Mouse (Mus musculus) layer of hippocampus, postnatal 25 days (tissue): ENCODE measurements around the gene Spock2. TPM values are rescaled to one million over a fixed set of nuclear protein-coding genes. Genes with fewer than 3 reads are reported as not detected.
A peak's percentile ranks its signal among the peaks of the same experiment; 100 is the strongest.
"Not testable (repeated sequence)": the region's sequence is repeated elsewhere in the genome, so short reads cannot be mapped to it uniquely, and the experiment has no call there.

Experiments used
- DNase-seq, 2 experiments: peaks; one replicate each; pipeline ENCODE4 v3.0.0; 2022; ENCODE audit warnings: mixed read lengths in 2 of 2, low spot score in 1 of 2; ENCODE audit errors: extremely low spot score in 1 of 2
- total RNA-seq, 2 experiments: library from RNA; stranded (reverse); gene quantifications; 2 replicates each; pipeline ENCODE4 v1.2.3; 2021

Gene Spock2
- total RNA-seq, 2 experiments from 2014 or later = 509 to 518 TPM

DNA sequence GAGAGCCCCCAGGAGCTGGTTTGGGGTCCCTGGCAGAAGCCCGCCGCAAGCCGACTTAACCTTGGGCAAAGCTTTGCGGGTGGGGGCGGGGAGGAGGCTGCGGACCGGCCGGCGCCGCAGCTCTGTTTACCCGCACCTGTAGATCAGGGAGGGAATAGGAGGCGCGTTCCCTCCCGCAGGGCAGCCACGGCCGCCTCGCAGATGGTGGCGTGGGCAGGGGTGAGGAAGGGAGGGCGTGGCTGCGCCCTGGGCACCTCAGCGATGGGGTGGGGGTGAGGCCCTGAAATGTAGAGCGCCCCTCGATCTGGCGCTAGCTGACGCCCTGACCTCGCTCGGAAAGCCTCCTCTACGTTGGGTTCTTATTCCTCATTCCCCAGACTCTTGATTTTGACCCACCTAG, 1.4 kb downstream of the Spock2 start:
- no peak for DNase-seq

DNA sequence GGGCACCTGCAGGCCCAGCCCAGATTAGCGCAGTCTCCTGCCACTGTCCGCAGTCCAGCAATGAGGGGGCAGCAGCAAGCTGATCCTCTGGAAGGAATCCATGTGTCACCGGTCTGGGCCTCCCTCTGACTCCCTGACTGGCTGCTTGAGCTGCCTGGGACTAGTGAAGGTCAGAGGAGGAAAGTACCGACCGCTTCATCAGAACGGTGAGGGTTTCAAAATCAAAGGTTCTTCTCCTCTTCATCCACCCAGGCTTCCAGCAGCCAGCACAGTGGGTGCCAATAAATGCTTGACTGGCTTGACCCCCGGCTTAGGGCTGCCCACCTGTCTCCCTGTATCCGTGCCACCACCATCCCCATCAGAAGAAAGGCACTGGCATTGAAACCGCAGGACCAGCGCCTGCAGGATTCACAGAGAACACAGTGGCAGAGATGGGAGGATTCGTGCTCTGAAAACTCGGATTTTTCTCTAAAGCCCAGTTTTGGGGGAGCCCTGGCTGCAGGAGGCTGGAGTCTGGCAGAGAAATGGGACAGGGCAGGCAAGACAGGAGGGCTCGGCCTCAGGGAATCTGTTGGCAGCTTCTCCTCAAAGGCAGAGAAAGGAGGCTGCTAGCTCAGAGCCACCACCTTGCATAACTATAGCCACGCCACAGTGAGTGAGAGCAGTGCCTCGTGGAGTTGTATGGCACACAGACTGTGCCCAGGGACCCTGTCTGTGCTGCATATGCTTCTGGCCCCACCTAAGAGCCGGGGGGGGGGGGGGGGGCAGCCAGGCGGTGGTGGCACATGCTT, 2.5 kb downstream of the Spock2 start:
- DNase-seq = no peak

DNA sequence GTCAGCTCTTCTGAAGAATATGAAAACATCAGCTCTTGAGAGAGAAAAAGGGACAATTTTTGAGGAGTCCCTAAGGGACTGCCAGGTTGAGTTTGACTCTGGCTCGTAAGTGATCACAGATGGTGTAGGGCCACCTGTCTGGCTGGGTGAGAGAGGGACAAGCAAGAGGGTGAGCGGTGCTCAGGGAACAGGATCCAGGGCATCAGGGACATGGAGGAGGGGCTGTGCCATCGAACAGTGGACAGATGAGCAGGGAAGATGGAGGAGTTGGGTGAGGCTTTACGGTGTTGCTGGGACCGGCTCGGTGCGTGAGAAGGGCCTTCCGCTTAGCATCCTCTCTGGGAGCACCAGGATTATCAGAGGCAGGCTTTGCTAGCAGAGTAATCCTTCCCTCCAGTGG, 3.3 kb downstream of the Spock2 start:
- DNase-seq = no peak

DNA sequence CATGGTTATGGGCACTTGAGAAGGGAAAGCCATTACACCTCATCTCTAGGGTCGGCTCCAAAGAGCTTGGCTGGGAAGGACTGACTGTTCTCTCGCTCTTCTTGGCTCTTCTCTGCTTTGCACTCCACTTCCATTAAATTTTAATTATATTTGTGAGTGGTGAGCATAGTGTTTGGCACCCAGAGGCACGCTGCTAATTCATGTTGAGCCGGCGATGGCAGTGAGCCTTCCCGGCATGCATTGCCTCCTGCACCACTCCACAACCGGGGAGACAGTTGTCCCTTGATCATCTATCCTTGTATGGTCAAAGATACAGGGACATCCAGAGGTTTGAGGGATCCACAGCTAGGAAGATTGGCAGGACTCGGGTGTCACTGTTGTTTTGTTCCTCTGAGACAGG, 4.0 kb downstream of the Spock2 start:
- DNase-seq = no peak

DNA sequence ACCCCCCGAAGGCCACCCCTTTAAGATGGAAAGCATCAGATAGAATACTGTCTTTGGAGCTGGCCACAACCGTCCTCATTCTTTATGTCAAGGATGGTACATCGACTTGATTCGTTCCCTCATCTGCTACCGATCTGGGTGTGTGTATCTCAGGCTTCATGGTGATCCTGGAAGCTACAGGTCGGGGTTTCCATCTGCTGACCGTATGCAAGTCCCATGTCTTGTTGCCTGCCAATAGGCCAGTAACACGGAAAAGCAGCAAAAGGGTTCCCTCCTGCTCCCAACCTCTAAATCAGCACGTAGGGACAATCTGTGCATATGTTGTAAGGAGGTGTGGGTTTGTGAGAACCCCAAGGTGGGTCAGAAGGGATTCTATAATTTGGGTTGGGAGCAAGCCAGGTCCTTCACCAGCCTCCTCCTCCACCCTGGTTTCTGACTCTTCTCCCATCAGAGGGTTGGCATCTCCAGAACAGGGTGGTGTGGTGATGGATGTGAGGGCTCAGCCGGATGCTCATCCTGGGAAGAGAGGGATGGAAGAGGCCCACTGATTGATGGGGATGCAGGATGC, 5.0 kb downstream of the Spock2 start:
- DNase-seq = no peak

DNA sequence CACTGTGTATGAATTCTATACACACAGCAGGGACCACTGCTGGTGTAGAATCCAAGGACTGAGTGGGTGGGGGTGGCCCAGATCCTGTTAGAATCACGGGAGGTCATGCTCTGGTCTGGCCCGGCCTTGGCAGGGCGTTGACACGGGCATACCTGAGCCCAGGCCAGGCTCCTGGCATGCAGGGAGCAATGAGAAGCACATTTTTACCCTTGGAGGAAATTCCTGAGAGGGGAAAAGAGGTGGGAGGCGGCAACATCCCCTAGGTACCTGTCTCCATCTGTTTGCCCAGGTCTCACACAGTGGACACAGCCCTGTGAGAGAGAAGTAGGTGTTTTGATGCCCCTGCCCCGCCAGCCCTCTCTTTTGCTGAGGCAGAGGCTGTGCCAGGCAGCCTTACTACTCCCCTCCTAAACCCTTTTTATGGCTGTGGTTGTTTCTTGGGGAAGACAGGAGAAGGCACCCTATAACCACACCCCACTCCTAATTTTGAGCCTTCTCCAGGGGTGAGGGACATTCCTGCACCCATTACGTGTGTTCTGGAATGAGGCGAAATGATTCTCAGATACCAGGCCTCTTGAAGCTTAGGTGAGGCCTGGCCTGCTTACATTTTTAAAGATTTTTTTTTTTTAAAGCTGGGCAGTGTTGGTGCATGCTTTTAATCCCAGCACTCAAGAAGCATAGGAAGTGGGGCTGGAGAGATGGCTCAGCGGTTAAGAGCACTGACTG, 8.1 kb downstream of the Spock2 start:
- DNase-seq = no peak

DNA sequence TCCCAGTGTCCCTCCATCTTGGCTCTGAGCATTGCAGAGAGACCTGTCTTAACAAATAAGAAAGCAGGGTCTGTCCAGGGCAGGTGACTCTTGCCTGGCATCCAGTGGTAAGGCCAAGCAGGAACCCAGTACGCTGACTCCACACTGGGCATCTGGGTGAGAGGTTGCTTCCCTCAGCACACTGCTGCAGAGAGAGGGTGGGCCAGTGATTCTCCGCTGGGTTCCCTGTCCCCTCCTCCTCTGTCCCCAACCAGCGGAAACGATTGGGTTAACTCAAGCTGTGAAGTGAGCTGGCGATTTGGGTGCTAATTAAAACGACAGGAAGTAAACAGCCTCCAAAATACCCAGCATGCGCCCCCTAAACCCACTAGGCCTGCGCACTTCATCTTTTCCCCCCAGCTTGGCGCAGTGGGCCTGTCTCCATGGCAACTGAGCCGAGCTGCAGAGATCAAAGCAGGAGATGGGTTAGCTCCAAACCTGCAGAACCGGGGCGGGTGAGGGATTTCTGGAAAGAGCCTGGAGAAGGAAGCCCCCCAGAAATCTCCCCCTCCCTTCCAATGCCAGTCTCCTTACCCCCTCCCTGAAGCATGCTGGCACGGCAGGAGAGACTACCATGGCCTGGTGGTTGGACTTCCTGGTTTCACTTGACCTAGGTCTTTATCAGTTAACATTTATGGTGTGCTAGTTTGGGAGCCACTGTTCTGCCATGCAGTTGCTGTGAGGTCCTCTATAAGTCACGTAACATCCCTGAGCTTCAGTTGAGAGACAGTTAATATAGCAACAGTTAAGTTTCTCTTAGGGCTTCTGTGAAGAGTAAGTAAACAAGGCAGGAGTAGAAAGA, 9.5 kb downstream of the Spock2 start:
- DNase-seq = peak; percentile 64 to 72

DNA sequence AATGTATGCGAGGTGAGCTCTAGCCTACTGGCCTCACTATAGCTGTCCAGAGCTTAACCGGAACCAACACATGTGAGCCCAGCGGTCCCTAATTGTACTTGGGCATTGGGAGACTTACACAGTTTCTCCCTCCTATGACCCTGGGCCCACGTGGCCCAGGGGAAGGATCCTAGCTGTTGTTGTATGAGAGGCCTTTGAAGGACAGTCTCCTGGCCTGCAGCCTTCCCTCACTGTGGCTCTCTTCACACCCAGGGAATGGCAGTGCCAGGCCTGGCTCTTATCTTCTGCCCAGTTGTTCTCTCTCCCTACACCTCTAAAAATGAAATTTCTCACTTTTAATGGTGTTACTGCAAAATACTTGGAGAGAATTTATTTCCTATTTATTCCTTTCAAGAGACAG, 11.0 kb downstream of the Spock2 start:
- DNase-seq = no peak

DNA sequence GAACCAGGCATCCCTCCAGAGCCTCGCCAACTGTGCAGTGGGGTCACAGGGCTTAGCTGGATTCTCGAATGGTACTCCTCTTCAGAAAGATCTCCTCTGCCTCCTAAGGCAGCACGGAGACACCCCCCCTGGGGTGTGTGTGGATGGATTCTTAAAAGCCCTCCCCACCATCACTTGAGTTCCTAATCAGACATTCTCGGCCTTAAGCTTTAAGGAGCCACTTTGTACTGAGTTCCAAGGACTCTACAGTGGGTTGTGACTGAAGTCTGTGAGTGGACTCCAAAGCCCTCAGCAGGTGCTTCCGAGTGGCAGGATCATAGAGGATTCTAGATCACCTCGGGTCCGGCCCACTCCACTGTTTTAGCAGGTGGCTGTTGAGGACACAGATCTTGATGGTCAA, 12.4 kb downstream of the Spock2 start:
- no peak for DNase-seq

DNA sequence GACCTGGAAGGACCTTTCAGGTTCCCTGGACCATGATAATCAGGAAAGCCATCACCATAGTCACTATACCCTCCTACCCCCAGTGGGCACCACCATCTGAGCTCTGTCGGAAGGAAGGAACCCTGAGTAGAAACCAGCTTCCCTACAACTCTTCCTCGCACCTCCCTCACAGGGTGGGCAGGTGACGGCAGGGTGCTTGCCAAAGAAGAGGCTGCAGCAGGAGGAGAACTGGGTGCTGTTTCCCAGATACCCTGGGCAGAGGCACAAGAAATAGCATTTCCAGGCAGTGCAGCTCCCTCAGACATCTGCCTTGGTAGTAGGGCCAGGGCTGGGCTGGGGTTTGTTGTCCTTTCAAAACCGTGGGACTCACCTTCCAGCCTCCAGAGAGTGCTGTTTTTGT, 14.6 kb downstream of the Spock2 start:
- DNase-seq = no peak

DNA sequence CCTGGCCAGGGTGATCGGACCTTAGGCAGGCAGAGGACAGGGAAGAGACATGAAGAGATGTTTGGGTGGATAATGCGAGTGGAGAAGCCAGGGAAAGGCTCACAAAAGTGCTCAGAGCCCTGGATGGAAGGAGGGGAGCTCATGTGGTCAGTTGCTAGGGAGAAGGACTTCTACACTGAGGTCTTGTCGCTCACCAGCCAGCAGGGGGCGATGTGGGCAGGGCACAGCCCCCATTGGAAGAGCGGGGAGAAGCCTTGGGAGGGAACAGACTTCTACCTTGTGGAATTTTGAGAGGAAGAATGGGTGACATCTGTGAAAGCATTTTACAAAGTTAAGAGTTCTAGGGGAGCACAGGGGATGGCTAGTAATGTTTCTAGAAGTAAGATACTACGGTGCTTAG, 18.1 kb downstream of the Spock2 start:
- peak in 1 of 2 experiments; percentile 55 for DNase-seq

DNA sequence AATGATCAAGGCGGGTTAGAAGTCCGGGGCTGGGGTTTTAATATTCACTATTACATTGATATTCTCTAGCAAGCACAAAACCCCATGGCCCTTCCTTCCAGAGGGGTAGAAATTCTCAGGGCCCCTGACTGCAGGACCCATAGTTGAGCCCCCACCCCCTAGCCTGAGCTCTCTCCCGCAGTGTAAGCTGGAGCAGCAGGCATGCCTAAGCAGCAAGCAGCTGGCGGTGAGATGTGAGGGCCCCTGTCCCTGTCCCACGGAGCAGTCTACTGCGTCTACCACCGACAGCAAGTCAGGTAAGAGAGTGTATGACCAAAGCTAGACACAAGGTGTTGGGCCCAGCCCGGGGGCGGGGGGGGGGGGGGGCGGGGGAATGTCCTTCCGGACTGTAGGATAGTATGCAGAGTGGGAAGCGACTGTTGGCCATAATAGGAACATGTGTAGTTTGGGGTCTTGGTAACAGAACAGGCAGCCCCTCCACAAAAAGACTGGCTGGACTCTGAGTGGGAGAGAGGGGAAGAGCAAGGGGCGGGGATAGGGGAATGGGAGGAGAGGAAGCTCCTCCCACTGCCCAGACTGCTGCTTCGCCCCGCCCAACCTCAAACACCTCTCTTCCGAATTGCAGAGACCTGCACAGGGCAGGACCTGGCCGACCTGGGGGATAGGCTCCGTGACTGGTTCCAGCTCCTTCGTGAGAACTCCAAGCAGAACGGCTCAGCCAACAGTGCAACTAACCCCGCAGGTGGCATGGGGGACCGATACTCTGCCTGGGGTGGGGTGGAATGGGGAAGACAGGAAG, 19.7 kb downstream of the Spock2 start:
- DNase-seq = no peak

DNA sequence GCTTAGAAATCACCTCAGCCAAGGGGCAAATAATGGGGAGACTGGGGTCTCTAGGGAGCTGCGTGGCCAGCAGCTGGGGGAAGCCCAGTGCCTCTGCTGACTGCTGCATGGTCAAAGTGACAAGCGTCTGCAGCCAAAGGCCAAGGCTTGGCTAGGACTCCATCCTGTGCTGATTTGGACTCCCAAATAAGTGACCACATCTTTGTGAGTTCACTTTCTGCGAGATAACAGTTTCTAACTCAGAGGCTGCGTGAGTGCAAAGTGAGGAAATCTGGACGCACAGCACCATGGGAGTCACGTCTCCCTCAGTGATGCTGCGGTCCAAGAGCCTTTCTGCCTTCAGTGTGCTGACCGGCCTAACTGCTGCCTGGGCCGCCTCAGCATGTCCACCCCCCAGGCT, 22.3 kb downstream of the Spock2 start:
- DNase-seq = no peak

DNA sequence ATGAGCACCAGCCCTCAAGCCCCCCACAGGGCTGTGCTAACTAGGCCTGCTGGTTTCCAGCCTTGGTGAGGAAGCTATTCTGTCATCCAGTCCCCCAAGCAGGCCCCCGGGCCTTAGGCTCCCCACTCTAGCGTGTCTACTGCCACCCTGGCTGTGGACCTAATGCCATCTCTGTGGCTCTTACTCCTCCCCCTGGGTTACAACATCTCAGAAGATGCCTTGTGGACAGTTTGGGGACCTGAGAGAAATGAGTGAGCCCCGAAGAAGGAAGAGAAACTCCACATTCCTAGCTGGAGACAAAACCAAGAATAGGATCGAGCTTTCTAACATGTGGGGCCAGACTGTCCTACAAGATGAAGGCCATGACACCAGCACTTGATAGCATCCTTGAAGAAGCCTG, 24.5 kb downstream of the Spock2 start:
- DNase-seq = no peak

DNA sequence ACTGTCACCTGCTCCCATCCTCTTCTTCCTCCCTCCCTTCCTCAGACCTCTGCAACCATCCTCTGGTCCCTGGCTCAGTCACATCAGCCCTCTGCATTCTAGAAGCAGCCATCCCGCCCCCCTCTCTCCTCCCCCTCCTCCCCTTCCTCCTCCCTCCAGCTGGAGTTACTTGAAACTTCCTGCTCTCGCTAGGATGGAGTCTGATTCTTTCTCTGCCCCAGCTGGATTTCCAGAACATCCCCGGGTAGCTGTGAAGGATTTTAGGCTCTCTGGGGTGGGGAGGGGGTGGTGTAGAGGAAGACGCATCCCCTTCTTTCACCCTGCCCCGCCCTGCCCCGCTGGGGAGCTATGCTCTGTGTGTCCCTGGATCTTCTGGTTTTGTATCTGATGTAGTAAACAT, 27.5 kb downstream of the Spock2 start:
- no peak for DNase-seq

DNA sequence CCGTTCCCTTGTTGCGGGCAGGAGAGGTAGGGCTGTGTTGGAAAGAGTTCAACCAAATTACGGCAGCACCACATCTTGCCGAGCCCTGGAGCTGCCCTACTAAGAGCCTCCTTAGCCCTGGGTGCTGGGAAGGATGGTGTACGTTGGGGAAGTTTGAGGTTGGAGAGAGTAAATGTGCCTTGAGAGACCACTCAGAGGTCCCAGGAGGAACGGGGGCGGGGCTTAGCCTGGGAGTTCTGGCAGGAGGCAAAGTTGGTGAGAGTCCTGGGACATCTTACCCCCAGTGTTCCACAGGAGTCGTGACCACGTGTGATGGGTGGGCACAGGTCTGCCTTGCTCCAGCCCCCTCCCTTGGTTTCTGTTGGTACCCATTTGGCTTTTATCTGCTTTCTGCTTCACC, 28.2 kb downstream of the Spock2 start:
- DNase-seq = no peak

DNA sequence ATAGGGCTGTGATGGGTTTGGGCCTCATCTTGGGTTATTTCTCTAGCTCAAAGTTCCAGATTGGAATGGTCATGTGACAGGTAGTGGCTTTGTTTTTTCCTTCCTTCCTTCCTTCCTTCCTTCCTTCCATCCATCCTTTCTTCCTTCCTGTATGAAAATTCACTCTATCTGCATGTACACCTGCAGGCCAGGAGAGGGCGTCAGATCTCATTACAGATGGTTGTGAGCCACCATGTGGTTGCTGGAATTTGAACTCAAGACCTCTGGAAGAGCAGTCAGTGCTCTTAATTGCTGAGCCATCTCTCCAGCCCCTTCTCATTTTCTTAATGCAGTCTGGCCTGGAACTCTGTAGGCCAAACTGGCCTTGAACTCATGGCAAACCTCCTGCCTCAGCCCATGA, 30.0 kb downstream of the Spock2 start:
- not testable (repeated sequence) for DNase-seq

DNA sequence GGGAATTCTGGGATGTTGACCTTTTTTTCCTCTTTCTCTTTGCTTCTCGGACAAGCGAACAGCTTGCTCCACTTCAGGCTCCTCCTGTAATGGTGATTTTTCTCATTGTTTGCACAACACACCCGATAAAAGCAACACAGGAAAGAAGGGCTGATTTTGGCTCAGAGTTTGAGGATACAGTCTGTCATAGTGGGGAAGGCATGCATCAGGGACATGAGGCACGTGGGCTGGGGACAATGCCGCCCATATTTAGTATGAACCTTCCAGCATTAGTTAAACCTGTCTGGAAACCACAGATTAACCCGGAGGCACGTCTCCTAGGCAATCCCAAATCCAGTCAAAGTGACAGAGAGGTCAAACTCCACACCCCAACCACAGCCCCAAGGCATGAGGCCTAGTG, 30.9 kb downstream of the Spock2 start:
- DNase-seq = no peak

DNA sequence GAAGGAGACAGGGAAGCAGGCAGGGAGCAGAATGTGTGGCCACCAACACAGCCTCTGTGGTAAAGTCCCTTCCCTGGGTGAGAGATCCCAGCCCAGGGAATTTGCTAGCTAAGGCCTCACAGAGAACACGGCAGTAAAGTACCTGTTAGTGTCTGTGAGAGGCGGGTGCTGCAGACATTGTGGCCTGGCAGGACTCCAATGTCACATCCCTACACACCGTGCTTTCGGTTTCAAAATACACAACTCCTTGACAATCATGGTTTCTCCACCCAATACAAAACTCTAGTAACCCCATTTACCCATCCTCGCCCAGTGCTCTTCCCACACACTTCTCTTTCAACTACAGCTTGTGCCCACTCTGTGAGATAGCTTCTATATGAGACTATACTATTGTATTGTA, 32.7 kb downstream of the Spock2 start:
- DNase-seq = no peak

DNA sequence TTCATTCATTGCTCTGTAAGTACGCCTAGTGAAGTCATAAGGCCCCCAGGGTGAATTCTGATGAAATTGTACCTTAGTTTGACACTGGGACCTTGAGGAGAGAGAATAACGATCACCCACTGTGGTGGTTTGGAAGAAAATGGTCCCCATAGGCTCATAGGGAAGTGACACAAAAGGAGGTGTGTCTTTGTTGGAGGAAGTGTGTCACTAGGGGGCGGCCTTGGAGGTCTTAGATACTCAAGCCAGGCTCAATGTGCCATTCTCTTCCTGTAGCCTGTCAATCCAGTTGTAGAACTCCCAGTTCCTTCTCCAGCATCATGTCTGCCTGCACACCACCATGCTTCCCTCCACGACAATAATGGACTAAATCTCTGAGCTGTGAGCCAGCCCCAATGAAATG, 34.7 kb downstream of the Spock2 start:
- no peak for DNase-seq
